Mouse (Mus musculus) gastrocnemius, postnatal 14 days (tissue): ENCODE measurements at regions not wholly inside any gene's neighbourhood (a gene's known extent, or its start where the extent isn't known, plus 50 kb on each side); places are given as distances from the start of the nearest gene placed in this dataset.

Experiments
- DNase-seq: peaks from one replicate; pipeline ENCODE4 v3.0.0; 2021; ENCODE audit warnings: mixed read lengths
- intact Hi-C: fragments of 180-260 bp; cut with DNase I; formaldehyde crosslinking; loops from one replicate; pipeline ENCODE4 v1.15.1; 2025; ENCODE audit warnings: low total_unique reads
- microRNA-seq, 2 experiments: library from miRNA; unstranded; fragments of <30 nt; microRNA quantifications; one replicate each; pipeline ENCODE4 v1.2.0; 2021

GRCm38 (mm10) chr16:55379189-55379588 lies 81.4 kb upstream of the Zpld1 start:
- no peak for DNase-seq
- intact Hi-C loops: no loop called here

DNA sequence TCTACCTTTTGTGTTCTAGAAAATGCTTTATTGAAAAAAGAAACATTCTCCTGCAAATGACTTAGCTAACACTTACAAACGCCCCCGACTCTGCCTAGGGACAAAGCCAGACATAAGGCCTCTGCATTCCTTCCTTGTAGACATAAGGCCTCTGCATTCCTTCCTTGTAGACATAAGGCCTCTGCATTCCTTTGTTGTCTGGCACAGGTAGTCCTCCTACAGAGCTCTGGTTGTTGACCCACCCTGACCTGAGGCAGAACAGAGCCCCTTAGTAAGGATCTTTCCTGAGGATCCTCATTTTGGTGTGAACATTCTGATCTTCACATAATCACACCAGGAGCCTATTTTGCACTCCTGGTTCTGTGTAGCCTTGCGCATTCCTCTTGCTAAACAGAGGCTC lies 80.9 kb upstream of the Zpld1 start:
- DNase-seq: no peak
- intact Hi-C loops: no loop called here

GRCm38 (mm10) chr16:55375922-55376321 lies 78.1 kb upstream of the Zpld1 start:
- intact Hi-C loops: no loop called here
- DNase-seq: no peak

DNA sequence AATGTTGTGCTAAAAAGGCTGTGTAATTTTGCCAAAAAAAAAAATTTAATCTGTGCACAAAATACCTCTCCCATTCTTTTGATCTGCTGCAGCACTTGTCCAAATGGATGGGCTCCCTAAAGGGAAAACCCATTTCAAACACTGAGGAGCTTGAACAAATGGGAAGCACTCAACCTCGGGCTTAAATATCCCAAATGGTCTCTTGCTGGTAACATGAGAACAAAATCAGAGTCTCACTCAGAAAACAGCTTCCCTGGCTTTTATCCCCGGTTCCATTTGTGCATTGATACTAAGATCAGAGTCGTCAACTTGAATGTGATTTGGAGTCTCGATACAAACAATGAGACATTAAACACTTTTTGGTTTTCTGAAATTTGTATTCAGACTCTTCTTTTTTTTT lies 59.9 kb upstream of the Zpld1 start:
- intact Hi-C loops: no loop called here
- DNase-seq: no peak

DNA sequence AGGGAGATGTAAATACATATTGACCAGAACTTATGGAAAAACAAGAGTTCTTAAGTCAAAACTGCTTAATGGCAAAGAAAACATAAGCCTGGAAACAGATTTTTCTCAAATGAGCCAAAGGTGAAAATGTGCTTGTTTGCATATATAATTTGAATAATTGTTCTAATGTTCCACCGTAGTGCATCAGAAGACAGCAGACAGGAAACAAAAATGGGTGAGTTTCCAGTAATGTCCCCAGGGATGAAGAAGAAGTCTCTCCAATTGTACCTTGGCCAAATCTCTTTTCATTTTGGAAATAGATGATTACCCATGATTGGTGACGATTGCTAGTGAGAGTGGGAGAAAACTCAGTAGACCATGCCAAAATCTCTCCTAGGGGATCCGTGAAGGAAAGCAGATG lies 58.3 kb upstream of the Zpld1 start:
- intact Hi-C loops: no loop called here
- DNase-seq: no peak

Small RNA genes in the stretch of these regions (microRNA-seq; reads per million reads assigned to microRNA genes)
- gene Mir5118: 0 reads per million in 2 experiments
